Mouse (Mus musculus) layer of hippocampus, adult 2 months (tissue): ENCODE measurements at regions not wholly inside any gene's neighbourhood (a gene's known extent, or its start where the extent isn't known, plus 50 kb on each side); places are given as distances from the start of the nearest gene placed in this dataset.

ENCODE experiments used
- DNase-seq, 2 experiments: peaks; one replicate each; pipeline ENCODE4 v3.0.0; 2022; ENCODE audit warnings: low spot score in 2 of 2
- H3K27ac ChIP-seq: fragments of 200-600 bp; 2 replicates; pipeline ENCODE4 v1.8.1; 2022
- H3K4me3 ChIP-seq: fragments of 200-600 bp; 2 replicates; pipeline ENCODE4 v1.8.1; 2022; ENCODE audit warnings: mild to moderate bottlenecking
- CTCF ChIP-seq: fragments of 200-600 bp; conservative IDR thresholded peaks from 2 replicates; pipeline ENCODE4 v1.8.1; 2022; ENCODE audit warnings: antibody characterized with exemption, mild to moderate bottlenecking, moderate library complexity

DNA sequence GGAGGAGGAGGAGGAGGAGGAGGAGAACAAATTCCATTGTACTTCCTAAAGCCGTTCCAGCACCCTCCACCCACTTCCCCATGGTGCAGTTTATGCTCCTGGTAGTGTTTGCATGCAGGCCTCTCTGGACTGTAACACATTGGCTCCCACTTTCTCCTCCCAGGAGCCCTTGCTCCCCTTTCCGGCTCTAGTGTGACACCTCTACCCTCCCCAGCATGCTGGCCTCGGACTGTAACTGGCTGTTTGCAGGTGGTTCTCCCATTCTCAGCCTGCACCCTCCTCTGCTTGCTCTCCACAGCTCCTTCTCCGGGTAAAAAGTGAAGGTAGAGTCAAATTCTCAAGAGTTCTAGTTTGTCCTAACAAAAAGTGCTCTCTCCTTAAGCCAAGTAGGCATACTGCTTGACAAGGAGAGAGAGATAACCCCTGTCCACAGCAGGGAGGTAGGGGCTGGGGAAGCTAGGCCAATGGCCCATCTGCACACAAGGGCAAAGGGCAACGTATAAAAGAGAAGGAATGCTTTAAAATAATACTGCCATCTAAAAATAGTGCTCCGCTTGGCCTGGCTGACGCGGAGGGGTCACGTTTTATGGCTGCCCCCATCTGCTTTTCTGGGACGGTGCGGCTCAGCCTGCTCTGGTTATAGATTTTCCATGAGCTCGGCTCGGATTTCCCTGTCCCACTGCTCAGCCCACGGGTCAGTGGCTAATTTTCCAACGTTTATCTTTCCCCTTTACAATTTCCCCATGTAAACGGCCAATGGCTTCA is 82.4 kb upstream of the Gm12830 start:
- DNase-seq = no peak
- no peak overlapping the region for H3K4me3 ChIP-seq
- no peak overlapping the region for H3K27ac ChIP-seq
- no peak for TF ChIP-seq CTCF

DNA sequence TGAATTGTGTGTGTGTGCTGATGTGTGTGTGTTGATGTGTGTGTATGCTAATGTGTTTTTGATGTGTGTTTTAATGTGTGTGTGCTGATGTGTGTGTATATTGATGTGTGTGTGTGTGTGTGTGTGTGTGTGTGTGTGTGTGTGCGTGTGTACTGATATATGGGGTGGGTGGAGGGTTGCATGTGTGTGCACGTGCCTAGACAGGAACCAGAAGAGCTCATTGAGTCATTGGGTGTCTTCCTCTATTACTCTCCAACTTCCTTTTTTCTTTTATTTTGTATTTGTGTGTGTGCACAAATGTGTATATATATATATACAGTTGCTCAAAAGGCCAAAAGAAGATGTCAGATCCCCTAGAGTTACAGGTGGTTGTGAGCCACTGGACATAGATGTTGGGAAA is 73.4 kb upstream of the Gm12830 start:
- no peak for TF ChIP-seq CTCF
- H3K4me3 ChIP-seq = no peak overlapping the region
- no peak for DNase-seq
- no peak overlapping the region for H3K27ac ChIP-seq

DNA sequence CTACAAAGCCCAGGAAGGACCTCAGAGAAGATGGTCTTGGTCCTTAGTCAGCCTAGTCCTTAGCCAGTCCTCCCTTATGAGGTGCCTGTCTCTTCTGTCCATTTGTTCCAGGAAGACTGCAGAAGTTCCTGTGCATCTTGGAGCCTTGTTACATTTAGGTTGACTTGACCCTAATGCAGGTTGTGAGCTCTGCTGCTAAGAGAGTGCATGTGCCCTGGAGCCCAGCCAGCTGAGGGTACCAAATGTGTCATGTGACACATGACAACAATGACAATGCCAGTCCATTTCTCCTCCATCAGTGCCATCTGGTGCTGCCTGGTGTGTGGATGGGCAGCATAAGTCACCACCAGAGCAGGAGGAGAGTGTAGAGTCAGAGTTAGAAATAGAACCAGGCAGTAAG is 61.7 kb upstream of the Gm12830 start:
- H3K4me3 ChIP-seq = no peak overlapping the region
- TF ChIP-seq CTCF = no peak
- H3K27ac ChIP-seq = no peak overlapping the region
- DNase-seq = no peak

DNA sequence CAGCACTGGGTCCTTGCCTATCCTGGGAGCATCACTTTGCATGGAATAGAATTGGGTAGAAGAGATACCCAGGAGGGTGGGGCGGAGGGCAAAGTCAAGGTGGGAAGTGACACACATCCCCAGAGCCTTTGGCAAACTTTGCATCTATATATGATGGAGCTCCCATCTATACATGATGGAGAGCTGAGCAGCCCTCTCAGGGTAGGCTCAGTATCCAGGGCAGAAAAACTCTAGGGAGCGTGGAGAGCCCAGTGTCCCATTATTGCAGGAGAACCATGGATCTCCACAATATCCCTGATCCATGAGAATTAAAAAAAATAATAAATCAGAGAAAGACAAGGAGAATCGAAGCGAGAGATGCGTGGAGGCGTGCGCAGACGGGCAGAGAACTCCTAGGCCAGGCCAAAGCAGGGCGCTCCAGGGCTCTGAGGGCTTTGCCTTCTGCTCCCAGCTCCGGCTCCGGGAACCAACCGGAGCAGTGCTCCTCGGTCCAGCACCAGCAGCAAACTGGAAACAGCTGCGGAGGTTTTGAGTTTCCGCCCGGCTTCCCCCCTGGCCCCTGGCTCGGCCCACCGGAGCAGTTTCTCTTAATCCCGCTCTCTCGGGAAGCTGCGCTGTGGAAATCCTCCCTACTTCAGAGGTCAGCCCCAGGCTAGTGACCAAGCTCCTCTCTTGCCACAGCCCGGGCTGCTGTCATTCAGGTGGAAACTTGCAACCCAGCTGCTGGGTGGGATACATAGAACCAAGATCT is 54.7 kb upstream of the Gm12830 start:
- DNase-seq = no peak
- no peak for TF ChIP-seq CTCF

More for the DNA sequence above, 54.7 kb upstream of the Gm12830 start:
- Histone ChIP-seq H3K27ac (no peak overlapping the region), H3K4me3 (no peak overlapping the region)
